Mouse (Mus musculus) right cerebral cortex, postnatal 36 days (tissue): Measurements from ENCODE around the gene Lrrc3b.

Experiments used
- DNase-seq, 2 experiments: peaks; one replicate each; pipeline ENCODE4 v3.0.0; 2022; ENCODE audit warnings: low spot score in 2 of 2, mixed read lengths in 1 of 2

Lrrc3b gene

DNA sequence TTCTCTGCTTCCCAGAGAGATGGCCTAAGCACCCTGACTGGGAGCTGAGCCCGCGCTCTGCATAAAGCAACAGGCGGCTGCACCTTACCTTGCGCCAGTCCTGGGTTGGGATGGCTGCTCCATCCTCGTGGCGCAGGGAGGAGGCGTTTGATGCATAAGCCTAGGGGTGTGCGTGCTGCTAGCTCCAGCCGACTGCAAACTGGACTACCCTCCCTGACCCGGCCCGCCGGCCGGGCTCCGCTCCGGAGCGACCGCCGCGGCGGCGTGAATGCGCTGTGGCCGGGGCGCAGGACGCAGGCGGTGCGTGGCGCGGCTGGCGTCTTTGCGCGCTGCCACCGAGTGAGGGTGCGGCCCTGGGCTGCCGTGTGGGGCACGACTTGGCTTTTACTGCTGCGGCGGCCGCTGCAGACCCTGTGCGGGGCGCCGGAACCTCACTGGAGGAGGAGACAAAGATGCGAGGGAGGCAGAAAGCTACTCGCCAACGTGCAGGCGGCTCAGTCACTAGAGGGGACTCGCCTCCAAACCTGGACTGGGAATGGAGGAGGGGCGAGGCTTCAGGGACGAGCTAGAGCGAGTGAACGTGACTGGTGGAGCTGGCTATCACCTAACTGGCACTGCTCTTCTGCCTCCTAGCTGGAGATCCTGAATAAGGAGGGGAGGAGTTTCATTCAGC, at the start of gene Lrrc3b:
Lrrc3b (minus strand) TSS at position 503 of the 673 bp plus-strand sequence.
- peak; percentile 64 to 73 for DNase-seq

GRCm38 (mm10) chr14:15477668-15478067, 38.9 kb upstream of the Lrrc3b start:
- DNase-seq, result no peak

GRCm38 (mm10) chr14:15438096-15438484, 697 bp downstream of the Lrrc3b start:
- DNase-seq, result peak in 1 of 2 experiments; percentile 22

GRCm38 (mm10) chr14:15437501-15437941, 1.3 kb downstream of the Lrrc3b start:
- peak; percentile 20 to 36 for DNase-seq

GRCm38 (mm10) chr14:15437046-15437445, 1.7 kb downstream of the Lrrc3b start:
- no peak for DNase-seq

- DNase-seq, result no peak
These were observed 2.2 kb downstream of the Lrrc3b start for GRCm38 (mm10) chr14:15436586-15436985.

- no peak for DNase-seq
These were observed 6.4 kb downstream of the Lrrc3b start for GRCm38 (mm10) chr14:15432396-15432795.

DNA sequence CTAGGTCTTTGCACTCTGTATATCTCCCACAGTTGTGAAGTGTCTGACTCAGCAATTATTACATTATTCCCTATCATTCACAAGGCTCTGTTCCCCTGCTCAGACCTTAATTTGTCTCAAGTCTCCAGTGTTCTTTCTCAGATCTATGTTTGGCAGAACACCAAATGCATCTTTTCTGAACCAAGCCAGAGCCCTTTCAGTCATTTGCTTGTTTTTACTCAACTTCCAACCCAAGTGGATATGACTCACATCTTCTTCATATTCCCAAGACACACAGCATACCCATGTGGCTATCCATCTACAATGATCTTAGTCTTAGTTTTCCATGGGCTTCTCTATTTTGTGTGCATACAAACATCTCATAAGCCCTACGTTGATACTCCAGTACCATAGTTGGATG, 17.2 kb downstream of the Lrrc3b start:
- DNase-seq, result no peak

DNA sequence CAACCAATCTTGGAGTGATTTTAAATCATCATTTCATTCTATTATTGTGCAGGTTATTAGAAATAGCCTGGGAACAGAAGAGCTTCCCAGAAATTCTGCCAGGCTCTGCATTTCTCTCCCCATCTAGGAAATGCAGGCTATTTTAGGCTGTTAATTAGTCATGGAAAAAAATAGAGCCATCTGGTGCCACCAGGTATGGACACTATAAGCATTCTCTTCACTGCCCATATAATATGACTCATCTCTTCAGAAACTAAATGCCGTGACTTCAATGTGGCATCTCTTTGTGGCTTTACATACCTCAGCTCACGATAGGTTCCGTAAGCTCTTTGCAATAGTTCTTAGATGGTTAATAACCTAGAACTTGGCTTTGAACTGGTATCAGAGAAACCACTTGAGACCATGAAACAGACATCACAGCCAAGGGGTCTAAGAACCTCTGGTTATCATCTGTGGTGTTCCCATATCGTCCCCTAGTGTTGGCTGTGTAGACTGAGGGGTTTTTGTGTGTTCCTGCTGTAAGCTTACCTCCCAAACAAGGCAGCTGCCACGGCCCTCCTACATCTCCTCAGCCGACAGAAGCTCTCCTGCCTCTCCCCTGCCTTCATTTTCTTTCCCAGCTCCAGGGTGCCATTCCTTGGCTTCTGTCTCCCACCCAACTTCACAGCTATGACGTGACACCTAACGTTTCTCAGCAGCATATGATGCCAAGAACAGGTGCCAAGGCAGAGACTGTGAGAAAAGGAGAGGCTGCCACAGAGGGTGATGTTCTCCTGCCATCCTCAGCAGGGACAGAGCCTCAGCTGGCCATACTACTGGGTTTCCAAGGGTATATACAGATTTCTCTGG, 27.9 kb downstream of the Lrrc3b start:
- DNase-seq, result peak; percentile 50 to 71

GRCm38 (mm10) chr14:15385536-15385935, 53.3 kb downstream of the Lrrc3b start:
- no peak for DNase-seq

DNA sequence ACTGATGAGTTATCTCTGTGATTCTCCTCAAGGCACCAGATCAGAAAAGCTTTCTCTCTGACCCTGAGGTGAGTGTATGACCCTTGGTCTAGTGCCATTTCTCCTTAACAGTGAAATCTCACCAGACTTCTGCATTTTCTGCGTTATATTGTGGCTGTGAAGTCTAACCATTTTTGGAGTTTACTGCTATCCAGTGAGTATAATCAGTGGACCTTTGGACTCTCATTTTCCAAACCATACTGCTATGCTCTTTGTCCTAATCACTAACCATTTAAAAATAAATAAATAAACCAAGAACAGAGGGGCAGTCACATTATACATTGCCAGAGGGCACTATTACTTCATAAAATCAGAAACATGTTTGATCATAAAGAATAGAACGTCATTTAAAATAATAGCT, 53.8 kb downstream of the Lrrc3b start:
- DNase-seq, result no peak

DNA sequence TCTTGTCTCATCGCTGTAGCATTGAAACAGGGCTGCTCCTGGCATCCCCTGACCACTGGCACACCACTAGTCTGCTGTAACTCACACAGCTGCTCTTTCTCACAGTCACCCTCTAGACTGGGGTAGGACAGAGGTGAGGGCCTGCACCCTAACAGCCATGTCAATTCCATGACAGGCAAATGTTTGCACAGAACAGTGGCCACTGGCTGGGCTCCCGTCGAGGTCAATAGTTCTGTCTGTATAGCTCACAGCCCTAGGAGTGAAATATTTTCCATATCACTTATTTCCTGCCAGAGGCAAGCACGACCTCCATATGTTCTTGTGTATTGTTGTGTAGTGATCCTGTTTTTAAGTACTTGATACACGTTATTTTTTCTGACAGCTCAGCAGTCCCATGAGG, 54.3 kb downstream of the Lrrc3b start:
- DNase-seq, result no peak

DNA sequence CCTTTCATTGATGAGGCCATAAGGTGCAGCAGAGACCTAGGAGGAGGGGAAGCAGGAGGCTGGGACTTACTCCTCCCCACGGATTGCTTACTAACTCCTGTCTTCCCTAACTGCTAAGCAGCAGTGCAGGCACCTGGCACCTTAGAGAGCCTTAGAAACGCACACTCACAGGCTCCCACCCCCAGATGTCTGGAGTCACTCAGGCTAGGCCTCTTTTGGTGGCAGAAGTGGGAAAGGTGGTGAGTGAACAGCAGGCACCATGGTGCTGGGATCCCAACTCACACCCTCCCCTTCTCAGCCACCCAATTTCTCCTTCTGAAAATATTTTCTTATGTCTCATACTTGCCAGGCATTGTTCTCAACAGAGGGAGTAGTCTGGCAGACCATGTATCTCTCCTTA, 55.7 kb downstream of the Lrrc3b start:
- DNase-seq, result peak in 1 of 2 experiments; percentile 10

DNA sequence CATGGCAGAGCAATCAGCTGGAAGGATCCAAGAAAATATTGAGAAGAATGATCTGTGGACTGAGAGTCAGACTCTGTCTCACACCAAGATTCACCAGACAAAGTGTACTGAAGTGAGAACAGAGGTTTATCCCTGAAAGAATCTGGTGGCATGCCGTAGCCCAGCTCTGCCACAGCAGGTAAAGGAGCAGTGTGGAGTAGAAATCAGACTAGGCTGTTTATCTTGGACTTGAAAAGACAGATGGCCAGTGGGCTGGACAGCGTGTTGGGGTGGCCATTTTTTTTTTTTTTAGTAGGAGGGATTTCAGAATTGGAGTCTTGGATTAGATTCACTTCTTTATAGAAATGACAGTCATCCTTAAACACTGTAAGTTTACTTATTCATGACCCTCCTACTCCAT, 61.4 kb downstream of the Lrrc3b start:
- DNase-seq, result no peak

DNA sequence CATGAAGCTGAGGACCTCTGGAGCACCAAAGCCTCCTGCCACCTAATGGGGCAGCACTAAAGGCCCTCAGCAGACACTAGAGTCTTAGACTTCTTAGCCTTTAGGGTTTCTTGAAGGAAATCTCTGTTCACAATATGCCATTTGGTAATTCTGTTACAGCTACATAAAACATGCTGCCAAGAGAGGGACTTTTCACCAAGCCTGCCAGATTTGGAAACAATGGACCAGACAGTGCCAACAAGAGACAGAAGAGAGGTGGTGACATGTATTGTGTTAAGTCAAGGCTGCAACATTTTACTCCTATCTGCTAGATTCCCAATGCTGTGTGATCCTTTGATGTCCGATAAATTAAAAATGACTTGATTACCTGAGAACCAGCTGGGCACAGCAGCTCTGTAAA, 62.0 kb downstream of the Lrrc3b start:
- no peak for DNase-seq

GRCm38 (mm10) chr14:15374271-15374670, 64.5 kb downstream of the Lrrc3b start:
- DNase-seq, result peak; percentile 17 to 53

DNA sequence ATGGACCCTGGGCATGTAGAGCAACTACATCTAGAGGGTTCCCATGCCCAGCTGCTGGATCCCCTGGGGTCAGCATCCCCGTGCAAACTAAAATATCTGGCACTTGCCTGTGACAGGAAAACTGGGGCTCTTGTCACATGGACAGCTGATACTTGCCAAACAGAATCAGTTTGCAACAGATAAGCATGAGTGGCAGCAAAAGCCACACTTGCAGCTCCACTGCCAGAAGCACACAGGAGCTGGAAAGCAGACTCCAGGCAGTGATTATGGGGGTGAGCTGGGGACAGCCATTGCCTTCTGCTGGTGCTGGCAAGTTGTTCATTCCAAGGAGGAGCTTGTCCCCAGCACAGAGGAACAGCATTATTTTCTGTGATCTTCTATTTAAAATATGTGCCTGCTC, 65.8 kb downstream of the Lrrc3b start:
- peak in 1 of 2 experiments; percentile 53 for DNase-seq

GRCm38 (mm10) chr14:15365045-15365444, 73.7 kb downstream of the Lrrc3b start:
- no peak for DNase-seq

- no peak for DNase-seq
These were observed 78.9 kb downstream of the Lrrc3b start for GRCm38 (mm10) chr14:15359893-15360292.

DNA sequence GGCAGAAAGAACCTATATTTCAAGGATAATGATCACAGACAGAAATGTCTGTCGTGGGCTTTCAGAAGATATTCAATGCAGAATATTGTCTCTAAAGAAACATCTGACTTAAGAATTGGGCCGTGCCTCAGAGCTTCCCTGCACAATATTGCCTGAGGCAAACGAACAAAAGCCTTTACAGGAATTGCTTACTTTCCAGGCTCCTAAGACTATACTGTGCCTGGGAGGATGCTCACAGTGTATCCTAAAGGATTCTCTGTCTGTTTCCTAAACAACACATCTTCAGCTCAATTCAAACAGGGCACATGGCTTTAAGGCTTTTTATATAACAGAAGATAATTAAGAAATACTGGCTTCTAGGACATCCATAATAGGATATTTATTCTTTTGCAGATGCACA, 79.7 kb downstream of the Lrrc3b start:
- DNase-seq, result no peak

- DNase-seq, result peak; percentile 47 to 56
These were observed 83.3 kb downstream of the Lrrc3b start for GRCm38 (mm10) chr14:15355512-15355911.

- no peak for DNase-seq
These were observed 84.5 kb downstream of the Lrrc3b start for GRCm38 (mm10) chr14:15354299-15354698.

DNA sequence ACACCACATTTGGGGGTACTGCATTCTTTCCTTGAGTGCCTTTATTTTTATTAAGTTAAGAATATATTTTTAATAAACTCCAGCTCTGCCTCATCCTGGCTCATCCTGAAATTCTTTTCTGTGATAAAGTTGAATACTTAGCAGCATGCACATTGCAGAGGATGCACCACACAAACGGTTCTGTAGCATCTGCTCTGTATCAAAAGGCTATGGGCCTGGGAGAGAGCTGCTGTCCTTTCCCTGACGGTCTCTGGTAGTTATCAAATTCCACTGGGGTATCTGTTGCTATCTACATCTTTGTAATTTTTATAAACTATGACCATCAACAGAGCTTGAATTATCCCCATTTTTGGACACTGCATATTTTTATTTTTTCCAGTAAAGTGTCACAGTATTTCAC, 105.7 kb downstream of the Lrrc3b start:
- no peak for DNase-seq
